Mouse (Mus musculus) forebrain, embryonic 16.5 days (tissue): ENCODE measurements around the gene Vcl. TPM values are rescaled to one million over a fixed set of nuclear protein-coding genes. Genes with fewer than 3 reads are reported as not detected.

Source experiments
- ATAC-seq: fragments of 200-750 bp; cut with Nextera tagmentation; 2 replicates; pipeline ENCODE4 v1.8.0; 2017; ENCODE audit warnings: mild to moderate bottlenecking, moderate library complexity
- H3K27ac ChIP-seq: fragments of 300-500 bp; sonication (generic); 2 replicates; pipeline ENCODE4 v1.5.1; 2014; ENCODE audit warnings: low read length, control low read depth
- H3K27me3 ChIP-seq: fragments of 300-500 bp; sonication (generic); replicated peaks from 2 replicates; pipeline ENCODE4 v1.6.1; 2014; ENCODE audit warnings: low read length; ENCODE audit not compliant: control insufficient read depth, insufficient read depth
- H3K36me3 ChIP-seq: fragments of 300-500 bp; sonication (generic); 2 replicates; pipeline ENCODE4 v1.6.1; 2014; ENCODE audit not compliant: control insufficient read depth, insufficient read depth
- H3K4me1 ChIP-seq: fragments of 300-500 bp; sonication (generic); replicated peaks from 2 replicates; pipeline ENCODE4 v1.6.1; 2014; ENCODE audit warnings: low read length; ENCODE audit not compliant: control insufficient read depth, insufficient read depth
- H3K4me2 ChIP-seq: fragments of 300-500 bp; sonication (generic); 2 replicates; pipeline ENCODE4 v1.6.1; 2014; ENCODE audit warnings: mild to moderate bottlenecking, low read length, control low read depth
- H3K4me3 ChIP-seq: fragments of 300-500 bp; sonication (generic); replicated peaks from 2 replicates; pipeline ENCODE4 v1.5.1; 2014; ENCODE audit warnings: mild to moderate bottlenecking, low read length, control low read depth
- H3K9ac ChIP-seq: fragments of 300-500 bp; sonication (generic); replicated peaks from 2 replicates; pipeline ENCODE4 v1.6.1; 2014; ENCODE audit warnings: low read depth, low read length, control low read depth
- H3K9me3 ChIP-seq: fragments of 300-500 bp; sonication (generic); 2 replicates; pipeline ENCODE4 v1.6.1; 2016; ENCODE audit warnings: low read length; ENCODE audit not compliant: control insufficient read depth
- WGBS: fragments of 180-500 bp; shearing (Covaris S2); extraction: QIAGEN DNeasy Blood & Tissue Kit; methylation state at CpG from one replicate; pipeline ENCODE4 v1.1.7; 2014; 5-methylcytosine and 5-hydroxymethylcytosine counted together
- polyA plus RNA-seq: library from polyadenylated mRNA; unstranded; fragments of >200 nt; fragmentation: Nextera tagmentation; extraction: Ambion mirVana; gene quantifications from 2 replicates; pipeline ENCODE4 v1.2.1, GENCODE M21; 2015

The Vcl gene
- polyA plus RNA-seq, 1 experiment from 2014 or later = 11.4 TPM

DNA sequence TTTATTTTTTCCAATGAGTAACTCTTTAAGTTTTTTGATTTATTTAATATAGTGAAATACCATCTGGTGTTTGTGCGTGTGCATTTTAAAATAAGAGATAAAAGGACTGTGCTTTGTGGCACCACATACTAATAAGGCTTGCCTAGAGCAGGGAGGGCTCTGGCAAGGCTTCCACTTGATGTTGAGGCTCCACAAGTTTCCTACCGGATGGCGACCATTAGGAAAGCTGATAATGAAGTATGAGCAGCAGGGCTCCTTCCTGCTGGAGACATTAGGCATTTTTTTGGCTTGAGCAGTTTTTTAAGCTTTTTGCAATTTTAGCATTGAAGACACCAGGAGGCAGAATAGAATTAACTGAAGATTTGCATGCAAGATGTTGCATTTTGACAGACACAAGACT, 65.3 kb downstream of the Vcl start:
- WGBS = 56% methylated on average over 3 of the region's 3 CpGs
- no peaks in the 10 kb centered on the region for H3K36me3 ChIP-seq
- no peak overlapping the region for H3K27ac ChIP-seq
- ATAC-seq = peak; percentile 73
- H3K4me2 ChIP-seq = no peak overlapping the region
- no peak overlapping the region for H3K4me3 ChIP-seq
- no peak overlapping the region for H3K9ac ChIP-seq
- H3K27me3 ChIP-seq = no peaks in the 10 kb centered on the region
- H3K4me1 ChIP-seq = peaks cover 13% of the 10 kb centered on the region
- no peaks in the 10 kb centered on the region for H3K9me3 ChIP-seq

DNA sequence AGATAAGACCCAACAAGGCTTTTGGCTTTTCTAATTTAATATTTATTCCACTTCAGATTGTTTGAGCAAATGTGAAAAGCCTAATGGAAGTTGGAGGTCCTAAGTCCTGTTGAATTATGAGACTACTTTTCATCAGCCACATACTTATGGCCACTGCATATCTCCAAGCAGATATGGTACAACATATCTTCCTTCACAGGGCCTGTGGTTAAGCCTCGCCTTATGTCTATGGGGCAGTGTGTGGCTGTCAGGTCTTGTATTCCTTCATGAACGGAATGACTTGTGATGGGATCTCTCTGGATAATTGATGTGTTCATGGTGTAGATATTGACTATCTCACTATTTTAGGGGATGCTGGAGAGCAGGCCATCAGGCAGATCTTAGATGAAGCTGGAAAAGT, 66.3 kb downstream of the Vcl start:
- H3K4me2 ChIP-seq = no peak overlapping the region
- no peak for ATAC-seq
- H3K27me3 ChIP-seq = no peaks in the 10 kb centered on the region
- no peaks in the 10 kb centered on the region for H3K36me3 ChIP-seq
- no peak overlapping the region for H3K4me3 ChIP-seq
- peaks cover 13% of the 10 kb centered on the region for H3K4me1 ChIP-seq
- no peak overlapping the region for H3K9ac ChIP-seq
- H3K9me3 ChIP-seq = no peaks in the 10 kb centered on the region
- no peak overlapping the region for H3K27ac ChIP-seq
- 94% methylated on average over 2 of the region's 2 CpGs for WGBS

DNA sequence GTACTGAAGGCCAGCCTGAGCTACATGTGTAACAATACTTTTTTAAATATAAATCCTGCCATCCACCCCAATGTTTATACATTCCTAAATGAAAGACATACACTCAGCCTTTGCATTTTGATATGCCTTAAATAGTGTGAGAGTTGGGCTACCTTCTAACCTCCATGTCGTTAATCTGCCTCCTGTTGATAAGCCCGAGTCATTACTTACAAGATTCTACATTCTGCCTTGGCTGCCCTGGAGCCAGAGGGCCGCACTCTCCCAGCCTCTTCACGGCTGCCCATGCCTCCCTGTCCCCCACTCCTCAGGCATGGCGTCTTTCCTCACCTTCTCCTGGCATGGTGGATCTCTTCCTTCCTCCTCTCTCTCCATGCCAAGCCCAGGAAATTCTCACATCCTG, 67.2 kb downstream of the Vcl start:
- 61% methylated on average over 5 of the region's 5 CpGs for WGBS

GRCm38 (mm10) chr14:20997548-20997947, 68.3 kb downstream of the Vcl start:
- Histone ChIP-seq H3K27ac (no peak overlapping the region), H3K9ac (no peak overlapping the region), H3K27me3 (no peaks in the 10 kb centered on the region), H3K4me2 (no peak overlapping the region), H3K4me1 (peaks cover 13% of the 10 kb centered on the region), H3K36me3 (no peaks in the 10 kb centered on the region), H3K4me3 (no peak overlapping the region), H3K9me3 (no peaks in the 10 kb centered on the region)
- ATAC-seq = peak; percentile 43; the same call in 1 of the 2 replicates
- WGBS = 16% methylated on average over 3 of the region's 3 CpGs

More for the DNA sequence above, 67.2 kb downstream of the Vcl start:
- no peaks in the 10 kb centered on the region for H3K36me3 ChIP-seq
- H3K9me3 ChIP-seq = no peaks in the 10 kb centered on the region
- no peak for ATAC-seq
- no peaks in the 10 kb centered on the region for H3K27me3 ChIP-seq
- no peak overlapping the region for H3K4me3 ChIP-seq
- no peak overlapping the region for H3K4me2 ChIP-seq
- H3K27ac ChIP-seq = no peak overlapping the region
- H3K4me1 ChIP-seq = peaks cover 13% of the 10 kb centered on the region
- no peak overlapping the region for H3K9ac ChIP-seq

- no peaks in the 10 kb centered on the region for H3K9me3 ChIP-seq
- H3K4me1 ChIP-seq = peaks cover 9% of the 10 kb centered on the region
- H3K9ac ChIP-seq = no peak overlapping the region
- no peak overlapping the region for H3K27ac ChIP-seq
- no peaks in the 10 kb centered on the region for H3K36me3 ChIP-seq
- H3K27me3 ChIP-seq = no peaks in the 10 kb centered on the region
- H3K4me2 ChIP-seq = no peak overlapping the region
- no peak overlapping the region for H3K4me3 ChIP-seq
- ATAC-seq = no peak
- 93% methylated on average over 4 of the region's 4 CpGs for WGBS
Measured at GRCm38 (mm10) chr14:20999617-21000016, 70.4 kb downstream of the Vcl start.

DNA sequence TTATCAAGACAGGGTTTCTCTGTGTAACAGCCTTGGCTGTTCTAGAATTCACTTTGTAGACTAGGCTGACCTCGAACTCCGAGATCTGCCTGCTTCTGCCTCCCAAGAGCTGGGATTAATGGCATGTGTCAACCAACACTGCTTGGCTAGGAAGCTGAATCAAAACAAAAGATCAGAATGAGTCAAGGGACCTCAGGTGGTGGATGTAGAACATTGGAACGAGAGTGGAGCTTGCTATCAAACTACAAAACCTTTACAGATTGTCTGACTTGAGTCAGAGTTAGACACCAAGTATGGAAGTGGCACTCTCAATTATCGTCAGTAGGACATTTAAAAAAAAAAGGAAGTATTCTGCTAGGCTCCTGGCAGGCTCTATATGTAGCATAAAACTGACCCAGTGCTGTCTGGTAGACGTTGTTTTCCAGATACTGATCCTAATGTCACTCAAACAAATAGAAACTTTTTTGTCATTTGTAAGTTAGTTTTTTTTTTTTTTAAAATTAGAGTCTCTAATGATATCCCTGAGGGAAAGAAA, 84.7 kb downstream of the Vcl start:
- H3K4me1 ChIP-seq = no peaks in the 10 kb centered on the region
- no peak overlapping the region for H3K27ac ChIP-seq
- no peaks in the 10 kb centered on the region; the same call in 1 of the 2 replicates for H3K36me3 ChIP-seq
- no peak overlapping the region for H3K4me3 ChIP-seq
- no peak overlapping the region for H3K4me2 ChIP-seq
- H3K27me3 ChIP-seq = no peaks in the 10 kb centered on the region
- no peak overlapping the region for H3K9ac ChIP-seq
- WGBS = 90% methylated on average over 5 of the region's 5 CpGs
- no peaks in the 10 kb centered on the region for H3K9me3 ChIP-seq
- no peak for ATAC-seq

GRCm38 (mm10) chr14:21017871-21018270, 88.7 kb downstream of the Vcl start:
- Histone ChIP-seq H3K36me3 (no peaks in the 10 kb centered on the region; the same call in 1 of the 2 replicates), H3K4me2 (no peak overlapping the region), H3K9ac (no peak overlapping the region), H3K27me3 (no peaks in the 10 kb centered on the region), H3K4me1 (no peaks in the 10 kb centered on the region), H3K27ac (no peak overlapping the region), H3K9me3 (no peaks in the 10 kb centered on the region), H3K4me3 (no peak overlapping the region)
- 91% methylated on average over 5 of the region's 5 CpGs for WGBS
- no peak for ATAC-seq

GRCm38 (mm10) chr14:21018977-21019376, 89.8 kb downstream of the Vcl start:
- H3K4me1 ChIP-seq = no peaks in the 10 kb centered on the region
- 21% methylated on average over 3 of the region's 3 CpGs for WGBS
- H3K4me2 ChIP-seq = no peak overlapping the region
- H3K36me3 ChIP-seq = no peaks in the 10 kb centered on the region; the same call in 1 of the 2 replicates
- H3K9me3 ChIP-seq = no peaks in the 10 kb centered on the region
- no peaks in the 10 kb centered on the region for H3K27me3 ChIP-seq
- H3K4me3 ChIP-seq = no peak overlapping the region
- H3K9ac ChIP-seq = no peak overlapping the region
- H3K27ac ChIP-seq = no peak overlapping the region
- peak; percentile 89 for ATAC-seq

- 88% methylated on average over 8 of the region's 8 CpGs for WGBS
- Histone ChIP-seq H3K27ac (no peak overlapping the region), H3K4me1 (no peaks in the 10 kb centered on the region), H3K4me2 (no peak overlapping the region), H3K36me3 (no peaks in the 10 kb centered on the region; the same call in 1 of the 2 replicates), H3K4me3 (no peak overlapping the region), H3K27me3 (no peaks in the 10 kb centered on the region), H3K9me3 (no peaks in the 10 kb centered on the region), H3K9ac (no peak overlapping the region)
- ATAC-seq = no peak
Measured at GRCm38 (mm10) chr14:21020435-21020834, 91.2 kb downstream of the Vcl start.

DNA sequence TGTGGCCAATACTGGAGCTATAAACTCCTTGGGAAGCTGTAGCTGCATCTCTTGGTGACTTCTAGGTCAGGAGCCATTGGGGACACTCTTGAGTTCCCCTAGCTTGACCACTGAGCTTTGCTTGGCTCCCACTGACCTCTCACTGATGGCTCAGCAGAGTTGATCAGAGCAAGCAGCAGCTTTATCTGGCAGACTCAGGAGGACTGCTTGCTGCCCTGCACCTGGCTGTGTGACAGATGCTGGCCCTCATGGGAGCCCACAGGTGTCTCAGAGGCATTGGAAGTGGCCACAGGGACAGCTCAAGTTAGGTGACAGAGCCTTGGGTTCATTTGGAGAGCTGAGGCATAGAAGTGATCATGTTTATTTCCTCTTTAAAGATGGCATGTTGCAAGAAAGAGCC, 98.3 kb downstream of the Vcl start:
- peaks cover 4% of the 10 kb centered on the region; the same call in 1 of the 2 replicates for H3K36me3 ChIP-seq
- no peak overlapping the region for H3K9ac ChIP-seq
- H3K4me3 ChIP-seq = no peak overlapping the region
- ATAC-seq = no peak
- no peaks in the 10 kb centered on the region for H3K9me3 ChIP-seq
- no peaks in the 10 kb centered on the region for H3K4me1 ChIP-seq
- H3K4me2 ChIP-seq = no peak overlapping the region
- H3K27me3 ChIP-seq = no peaks in the 10 kb centered on the region
- no peak overlapping the region for H3K27ac ChIP-seq
